In the genomic region with DNA sequence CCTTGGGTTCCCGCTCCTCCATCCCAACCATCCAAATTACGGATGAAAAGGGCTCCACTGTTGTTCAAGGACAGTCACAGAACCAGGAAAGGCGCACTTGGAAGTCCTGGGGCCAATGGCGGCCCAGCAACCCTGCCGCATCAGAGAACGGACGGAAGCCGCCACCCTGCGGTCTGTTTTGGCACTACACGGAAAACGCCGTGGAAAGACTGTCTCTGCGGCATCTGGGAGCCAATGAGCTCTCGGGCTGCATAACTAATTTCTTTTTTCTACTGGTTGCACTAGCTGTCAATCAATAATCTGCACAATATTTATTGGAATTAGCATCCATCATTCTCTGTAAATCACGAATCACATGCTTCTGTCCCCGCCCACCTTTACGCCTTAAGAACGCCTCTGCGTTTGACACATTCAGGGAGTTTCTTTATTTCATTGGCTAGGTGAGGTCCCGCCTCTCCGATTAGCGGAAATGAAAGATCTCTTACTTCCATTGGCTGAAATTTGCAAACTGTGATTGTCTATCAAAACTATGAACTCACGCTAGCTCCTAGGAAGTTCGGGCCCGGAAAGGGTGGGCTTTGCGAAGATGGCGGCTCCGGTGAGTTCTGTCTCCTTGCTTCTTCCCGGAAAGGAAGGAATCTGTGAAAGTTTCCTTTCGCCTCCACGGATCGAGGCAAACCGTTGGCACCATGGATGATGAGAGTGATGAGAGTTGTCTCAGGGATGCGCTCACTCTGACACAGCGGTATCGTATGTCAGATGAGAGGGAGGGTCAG, we compare ENCODE assay signal across 8 mouse cellular contexts. TPM values are rescaled to one million over a fixed set of nuclear protein-coding genes. Genes with fewer than 3 reads are reported as not detected.
DNase-seq lines count a peak whose midpoint lies in the region; ATAC-seq lines count a peak whose summit lies in the region.

A gene (plus strand): TSS at position 464 of the 776 bp plus-strand sequence.

- H3K9ac ChIP-seq in heart, embryonic 14.5 days (ENCODE audit: low read length), result peak within 1 kb of the TSS; percentile 84
- peak within 1 kb of the TSS; percentile 83 for H3K9ac ChIP-seq in liver, embryonic 13.5 days
- peak within 1 kb of the TSS; percentile 89 for H3K9ac ChIP-seq in stomach, embryonic 16.5 days (ENCODE audit: low read length)

- DNase-seq in c-Kit-negative CD71-positive TER-119-positive erythroid progenitor cells, embryonic 14.5 days (ENCODE audit: low read depth, low spot score), result peak; percentile 97
- DNase-seq in fibroblast of lung, adult 2 months (ENCODE audit: low read depth), result peak; percentile 99
- peak; percentile 99 for DNase-seq in kidney, postnatal 14 days
- DNase-seq in liver, embryonic 13.5 days, result peak; percentile 94
- DNase-seq in neural tube, embryonic 10.5 days (ENCODE audit: extremely low spot score, low spot score), result peak; percentile 99

- H3K27ac ChIP-seq in heart, embryonic 14.5 days (replicated peaks in 1 of 2; ENCODE audit: control insufficient read depth in 1 of 2, insufficient read depth in 1 of 2, low read depth in 2 of 2, low read length in 2 of 2), result peak within 1 kb of the TSS; percentile 95
- peak within 1 kb of the TSS; percentile 84 for H3K27ac ChIP-seq in liver, embryonic 13.5 days
- H3K27ac ChIP-seq in stomach, embryonic 16.5 days (ENCODE audit: low read length), result peak within 1 kb of the TSS; percentile 93

- H3K4me3 ChIP-seq in heart, embryonic 14.5 days (ENCODE audit: control insufficient read depth in 1 of 2, insufficient read depth in 1 of 2, low read depth in 1 of 2, low read length in 2 of 2), result peak within 1 kb of the TSS; percentile 72 to 76
- peak within 1 kb of the TSS; percentile 77 for H3K4me3 ChIP-seq in liver, embryonic 13.5 days (replicated peaks)
- H3K4me3 ChIP-seq in stomach, embryonic 16.5 days (replicated peaks; ENCODE audit: low read length), result peak within 1 kb of the TSS; percentile 84

- peak; percentile 91 for ATAC-seq in CD4-positive, CD25-positive, alpha-beta regulatory T cell, adult 4 months
- peak; percentile 93 for ATAC-seq in heart, embryonic 14.5 days (ENCODE audit: insufficient number of reproducible peaks, insufficient read depth, low FRiP score, low read depth)
- ATAC-seq in liver, embryonic 13.5 days (ENCODE audit: low read depth), result peak; percentile 94
- ATAC-seq in stomach, embryonic 16.5 days (ENCODE audit: insufficient read depth, low FRiP score), result peak; percentile 97

- H3K36me3 ChIP-seq in heart, embryonic 14.5 days (ENCODE audit: control insufficient read depth, insufficient read depth, low read length), result peaks cover 32% of the 10 kb centered on the region
- peaks cover 23% of the 10 kb centered on the region for H3K36me3 ChIP-seq in liver, embryonic 13.5 days
- H3K36me3 ChIP-seq in stomach, embryonic 16.5 days (ENCODE audit: control insufficient read depth, insufficient read depth, low read length), result peaks cover 4% of the 10 kb centered on the region; the same call in 1 of the 2 replicates

- H3K27me3 ChIP-seq in heart, embryonic 14.5 days (ENCODE audit: control insufficient read depth, insufficient read depth, low read length), result no peaks in the 10 kb centered on the region
- H3K27me3 ChIP-seq in liver, embryonic 13.5 days, result no peaks in the 10 kb centered on the region
- no peaks in the 10 kb centered on the region for H3K27me3 ChIP-seq in stomach, embryonic 16.5 days (ENCODE audit: control insufficient read depth, insufficient read depth, low read length)

- H3K4me1 ChIP-seq in heart, embryonic 14.5 days (ENCODE audit: control insufficient read depth in 2 of 2, insufficient read depth in 2 of 2, low read length in 2 of 2), result peaks cover 0 to 6% of the 10 kb centered on the region in 2 experiments; a peak in 3 of 4 replicates
- peaks cover 20% of the 10 kb centered on the region for H3K4me1 ChIP-seq in liver, embryonic 13.5 days (replicated peaks)
- H3K4me1 ChIP-seq in stomach, embryonic 16.5 days (ENCODE audit: control insufficient read depth, insufficient read depth, low read length), result no peaks in the 10 kb centered on the region

- WGBS in heart, embryonic 14.5 days, result under 1% methylated on average over 36 of the region's 36 CpGs
- under 1% methylated on average over 36 of the region's 36 CpGs for WGBS in liver, embryonic 13.5 days (ENCODE audit: insufficient replicate concordance)
- WGBS in stomach, embryonic 16.5 days, result under 1% methylated on average over 36 of the region's 36 CpGs

- peak within 1 kb of the TSS; percentile 77 for H3K4me2 ChIP-seq in heart, embryonic 14.5 days (ENCODE audit: low read length)
- H3K4me2 ChIP-seq in liver, embryonic 13.5 days, result peak within 1 kb of the TSS; percentile 89
- H3K4me2 ChIP-seq in stomach, embryonic 16.5 days (ENCODE audit: low read depth, low read length), result peak within 1 kb of the TSS; percentile 86

- no peaks in the 10 kb centered on the region for H3K9me3 ChIP-seq in heart, embryonic 14.5 days (ENCODE audit: control insufficient read depth, low read length)
- H3K9me3 ChIP-seq in liver, embryonic 13.5 days (replicated peaks), result no peaks in the 10 kb centered on the region
- H3K9me3 ChIP-seq in stomach, embryonic 16.5 days (replicated peaks; ENCODE audit: control insufficient read depth, low read length), result no peaks in the 10 kb centered on the region

RNA-seq across cellular contexts. Expression of the gene that starts here (rescaled TPM):
- 100 to 1,000 TPM; 181 to 192 TPM for polyA plus RNA-seq in CD4-positive, CD25-positive, alpha-beta regulatory T cell, adult 4 months (2017; shearing (Covaris generic))
- 53.8 and 54.9 TPM in 2 replicates for polyA plus RNA-seq in heart, embryonic 14.5 days (2014; fragmentation: Nextera tagmentation; extraction: Ambion mirVana)
- 55.5 and 61.8 TPM in 2 replicates for polyA plus RNA-seq in liver, embryonic 13.5 days (2015; fragmentation: Nextera tagmentation; extraction: Ambion mirVana)
- 74.7 and 74.9 TPM in 2 replicates for polyA plus RNA-seq in stomach, embryonic 16.5 days (2015; fragmentation: Nextera tagmentation; extraction: Ambion mirVana)

Comparison
In these comparisons a context has a peak if more than half of its experiments do, and no peak if none do; other contexts are left out.
1. Peak in every context shown above with its lines: DNase-seq, ATAC-seq, H3K4me3 ChIP-seq and H3K27ac ChIP-seq.